Mouse (Mus musculus) testis, postnatal 14 days (tissue): Measurements from ENCODE around the gene Slc4a7.

Experiments
- DNase-seq: peaks from one replicate; pipeline ENCODE4 v3.0.0; 2021; ENCODE audit warnings: low spot score

Slc4a7 gene

DNA sequence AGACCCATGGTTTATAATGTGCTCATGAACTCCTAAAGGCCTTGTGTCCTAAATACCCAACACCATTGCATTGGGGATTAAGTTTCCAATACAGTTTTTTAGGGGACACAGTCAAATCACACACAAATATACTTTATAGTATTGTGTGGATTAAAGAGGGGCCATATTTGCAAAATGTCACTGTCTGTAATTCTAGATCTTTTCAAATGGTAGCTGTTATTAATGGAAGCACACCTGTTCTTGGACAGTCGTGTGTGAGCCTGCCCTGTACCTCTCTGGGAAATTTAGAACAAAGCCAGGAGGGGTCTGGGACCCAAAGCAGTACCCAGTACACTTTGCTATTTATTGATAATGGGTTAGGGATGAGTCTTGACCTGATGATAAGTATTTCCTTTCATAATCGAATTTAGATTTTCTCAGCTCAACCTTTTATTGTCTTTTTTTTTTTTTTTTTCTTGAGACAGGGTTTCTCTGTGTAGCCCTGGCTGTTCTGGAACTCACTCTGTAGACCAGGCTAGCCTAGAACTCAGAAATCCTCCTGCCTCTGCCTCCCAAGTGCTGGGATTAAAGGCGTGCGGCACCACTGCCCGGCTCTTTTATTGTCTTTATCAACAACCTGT lies at the start of gene Slc4a7:
Gene Slc4a7 (plus strand): TSS at position 570 of the 620 bp plus-strand sequence.
- no peak for DNase-seq

DNA sequence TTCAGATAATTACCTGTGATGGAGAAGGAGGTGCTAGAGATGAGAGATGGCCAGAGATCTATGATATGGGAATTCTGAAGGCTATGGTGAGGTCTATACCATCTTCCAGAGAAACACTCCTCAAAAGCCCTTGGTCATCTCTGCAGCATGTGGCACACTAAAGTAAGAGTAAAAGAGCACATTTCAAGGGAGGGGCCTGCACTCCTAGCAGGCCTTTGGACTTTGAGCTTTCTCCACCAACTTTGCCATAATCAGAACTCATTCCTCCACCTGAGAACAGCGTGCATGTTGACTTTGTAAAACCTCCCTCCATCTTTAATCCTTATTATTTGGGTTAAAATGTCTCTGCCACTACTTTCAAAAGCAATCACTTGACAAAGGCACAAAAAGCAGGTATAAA lies 31.5 kb upstream of the Slc4a7 start:
- no peak for DNase-seq

DNA sequence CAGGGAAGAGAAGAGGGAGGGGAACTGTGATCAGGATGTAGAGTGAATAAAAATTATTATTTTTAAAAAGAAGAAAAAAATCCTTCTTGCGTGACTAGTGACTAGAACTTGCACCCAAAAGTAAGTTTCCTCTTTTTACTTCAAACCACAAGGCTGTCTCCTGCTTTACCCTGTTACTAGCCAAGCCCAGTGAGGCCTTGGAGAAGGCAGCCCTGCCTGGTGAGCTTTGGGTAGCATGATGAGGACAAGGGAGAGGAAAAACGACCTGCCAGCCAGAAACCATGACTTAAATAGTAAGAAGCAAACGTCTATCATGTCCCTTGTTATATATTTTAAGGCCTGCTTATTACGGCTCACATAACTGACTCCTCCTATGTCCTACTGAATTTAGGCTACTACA lies 20.5 kb upstream of the Slc4a7 start:
- DNase-seq = no peak

DNA sequence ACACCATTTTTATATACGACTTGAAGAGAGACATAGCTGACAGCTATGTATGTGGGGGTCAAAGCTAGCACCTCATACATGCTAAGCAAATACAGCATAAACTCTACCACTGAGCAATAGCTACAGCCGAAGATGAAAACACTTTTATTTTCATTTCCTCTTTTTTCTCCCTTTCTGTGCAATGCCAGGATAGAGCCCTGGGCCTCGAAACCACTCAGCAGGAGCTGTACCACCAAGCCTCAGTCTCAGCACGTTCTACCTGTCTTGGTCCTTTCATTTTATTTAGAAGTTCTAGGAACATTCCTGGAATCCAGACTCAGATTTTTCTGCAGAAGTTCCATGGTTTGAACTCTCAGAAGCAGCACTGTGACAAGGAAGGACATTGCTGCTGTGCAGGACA lies 17.3 kb upstream of the Slc4a7 start:
- no peak for DNase-seq

DNA sequence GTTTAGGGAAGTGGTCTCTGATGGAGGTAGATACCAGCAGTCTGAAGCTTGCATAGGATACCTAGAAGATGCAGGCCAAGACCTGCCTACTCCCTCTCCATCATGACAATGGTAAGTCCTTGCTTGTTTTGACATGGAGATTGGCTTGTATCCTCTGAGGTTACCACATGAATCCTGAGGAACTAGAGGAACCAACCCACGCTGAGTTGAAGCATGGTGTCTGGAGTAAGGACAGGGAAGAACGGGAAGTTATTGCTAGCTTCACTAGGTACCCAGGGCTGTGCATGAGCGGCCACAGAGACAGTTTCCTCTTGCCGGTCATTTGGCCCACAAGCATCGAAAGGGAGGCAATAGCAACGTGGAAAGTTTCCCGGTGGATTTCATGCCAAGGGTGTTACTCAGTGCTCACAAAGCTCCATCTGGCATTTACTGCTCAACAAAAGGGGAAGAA lies 16.0 kb upstream of the Slc4a7 start:
- DNase-seq = no peak

DNA sequence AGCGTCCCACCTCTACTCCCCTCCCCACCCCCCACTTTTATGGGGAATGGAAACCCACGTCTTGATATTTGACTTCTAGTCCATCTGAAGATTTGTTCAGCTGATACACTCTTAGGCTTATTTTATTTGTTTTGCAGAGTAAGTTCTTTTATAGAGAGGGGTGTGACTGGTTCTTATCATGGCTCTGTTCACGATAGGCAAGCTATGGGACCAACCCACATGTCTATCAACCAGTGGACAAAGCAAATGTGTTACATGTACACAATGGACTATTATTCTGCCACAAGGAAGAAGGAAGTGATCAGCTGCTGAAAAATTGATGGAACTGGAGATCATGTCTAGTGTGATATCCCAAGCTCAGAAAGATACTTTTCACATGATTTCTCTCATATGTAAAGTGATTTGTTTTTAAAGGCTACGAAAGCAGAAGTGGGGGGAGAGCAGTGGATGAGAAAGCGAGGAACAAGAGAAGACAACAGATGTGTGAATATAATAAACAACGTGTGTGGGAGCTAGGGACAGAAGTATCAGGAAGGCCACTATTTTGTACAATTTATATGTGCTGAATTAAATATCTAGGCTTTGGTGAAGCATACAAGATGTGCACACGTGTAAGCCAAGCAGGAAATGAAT lies 14.7 kb upstream of the Slc4a7 start:
- no peak for DNase-seq

DNA sequence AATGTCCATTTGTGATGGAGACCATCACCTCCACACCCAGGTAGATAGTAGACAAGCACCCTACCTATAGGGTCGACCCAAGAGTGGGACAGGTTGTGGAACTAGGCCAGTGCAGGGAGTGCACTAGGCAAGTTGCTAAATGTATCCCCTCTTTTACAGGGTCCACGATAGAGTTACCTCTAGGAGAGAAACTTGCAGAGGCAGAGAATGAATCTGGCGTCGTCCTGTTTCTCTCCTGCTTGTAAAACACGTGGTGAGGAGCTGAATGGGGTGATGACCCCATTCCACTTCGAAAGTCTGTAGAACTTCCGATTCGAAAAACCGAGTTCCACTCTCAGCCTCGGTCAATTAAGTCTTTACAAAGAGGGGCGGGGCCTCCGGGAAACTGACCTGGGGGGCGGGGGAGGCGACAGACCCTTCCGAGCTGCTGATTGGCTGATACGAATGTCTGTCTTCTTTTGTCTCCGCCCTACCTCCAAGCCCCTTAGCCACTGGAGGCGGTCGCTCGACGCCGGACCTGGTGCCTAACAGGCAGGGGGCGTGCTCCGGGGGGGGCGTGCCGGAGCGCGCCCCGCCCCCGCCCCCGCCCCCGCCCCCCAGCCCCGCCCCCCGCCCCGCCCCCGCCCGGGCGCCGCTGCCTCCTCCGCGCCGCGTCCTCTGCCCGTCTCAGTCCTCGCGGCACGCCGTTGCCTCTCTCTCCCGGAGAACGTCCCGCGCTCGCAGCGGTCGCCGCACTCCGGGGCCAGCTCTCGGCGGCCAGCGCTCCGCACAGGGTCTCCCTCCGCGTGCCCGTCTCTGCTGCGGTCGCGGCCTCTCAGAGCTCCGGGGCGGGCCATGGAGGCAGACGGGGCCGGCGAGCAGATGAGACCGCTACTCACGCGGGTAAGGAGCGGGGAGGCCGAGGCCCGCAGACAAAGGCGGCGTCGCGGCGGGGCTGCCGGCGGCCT lies 593 bp downstream of the Slc4a7 start:
- DNase-seq = peak; percentile 96

DNA sequence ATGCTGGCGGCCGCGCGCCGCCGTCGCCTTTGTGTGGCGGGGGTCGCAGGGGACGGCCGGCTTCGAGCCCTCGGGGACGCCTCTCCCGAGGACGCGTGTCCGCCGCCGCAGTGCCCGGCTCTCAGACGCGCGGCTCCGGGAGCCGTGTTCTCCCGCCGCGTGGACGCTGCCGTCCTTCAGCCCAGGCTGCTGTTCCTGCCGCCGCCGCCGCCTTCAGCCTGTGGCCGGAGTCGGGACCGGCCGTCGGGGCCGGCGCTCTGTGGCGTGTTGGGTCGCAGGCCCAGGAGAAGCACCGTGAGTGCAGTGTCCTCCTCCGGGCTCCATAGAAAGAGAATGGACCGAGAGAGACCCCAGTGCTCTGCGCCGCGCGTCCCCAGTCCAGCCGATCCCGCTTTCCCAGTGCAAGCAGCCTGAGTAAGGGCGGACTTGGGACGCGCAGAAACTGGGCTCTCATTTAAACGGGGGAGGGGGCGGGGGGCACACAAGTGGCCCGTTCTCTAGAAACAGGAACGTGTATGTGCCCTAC lies 1.3 kb downstream of the Slc4a7 start:
- peak; percentile 72 for DNase-seq

DNA sequence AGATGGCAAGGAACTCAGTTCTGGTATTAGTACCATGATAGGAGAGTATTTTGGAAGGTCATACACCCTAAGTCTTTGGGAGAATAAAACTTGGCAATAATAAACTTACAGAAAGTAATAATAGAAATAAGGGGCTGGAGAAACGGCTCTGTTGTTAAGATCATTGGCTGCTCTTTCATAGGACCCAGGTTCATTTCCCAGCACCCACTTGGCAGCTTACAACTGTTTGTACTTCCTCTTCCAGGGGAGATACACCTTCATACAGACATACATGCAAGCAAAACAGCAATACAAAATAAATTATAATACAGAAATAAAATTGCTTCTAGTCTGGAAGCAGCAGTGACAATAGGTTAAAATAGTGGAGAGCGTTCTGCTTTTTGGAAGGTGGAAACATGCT lies 2.6 kb downstream of the Slc4a7 start:
- DNase-seq = no peak

DNA sequence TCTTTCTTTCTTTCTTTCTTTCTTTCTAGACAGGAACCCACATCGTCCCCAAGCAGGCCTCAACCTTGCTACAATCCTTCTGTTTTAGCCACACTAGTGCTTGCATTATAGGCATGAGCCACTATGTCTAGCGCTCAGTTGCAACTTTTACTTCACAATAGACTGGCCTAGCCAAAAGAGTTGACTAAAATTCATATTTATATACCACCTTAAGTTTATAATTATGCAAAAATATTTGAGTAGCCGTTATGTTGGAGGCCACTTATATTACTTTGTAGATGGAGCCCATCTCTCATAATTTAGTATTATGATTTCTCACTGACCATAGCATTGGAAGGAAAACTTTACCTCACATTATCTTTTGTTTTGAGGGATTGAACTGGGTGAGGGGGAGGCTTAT lies 3.0 kb downstream of the Slc4a7 start:
- no peak for DNase-seq

DNA sequence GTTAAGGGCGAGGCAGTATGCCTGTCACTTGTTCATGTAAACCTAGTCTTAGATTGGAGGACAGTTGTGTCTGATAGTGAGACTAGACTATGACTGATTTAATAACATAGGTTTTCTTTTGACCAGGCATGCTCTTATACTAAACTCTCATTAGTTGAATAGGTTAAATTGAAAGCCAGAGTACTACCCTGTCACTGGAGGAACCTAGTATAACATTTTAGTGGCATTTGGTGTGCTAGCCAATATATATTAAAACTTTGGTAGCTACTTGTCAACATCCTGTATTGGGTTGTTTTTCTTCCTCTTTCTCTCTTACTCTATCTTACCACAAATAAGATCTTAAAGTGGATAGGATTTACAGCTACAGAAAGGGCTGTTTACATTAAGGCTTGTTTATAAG lies 4.3 kb downstream of the Slc4a7 start:
- DNase-seq = no peak

DNA sequence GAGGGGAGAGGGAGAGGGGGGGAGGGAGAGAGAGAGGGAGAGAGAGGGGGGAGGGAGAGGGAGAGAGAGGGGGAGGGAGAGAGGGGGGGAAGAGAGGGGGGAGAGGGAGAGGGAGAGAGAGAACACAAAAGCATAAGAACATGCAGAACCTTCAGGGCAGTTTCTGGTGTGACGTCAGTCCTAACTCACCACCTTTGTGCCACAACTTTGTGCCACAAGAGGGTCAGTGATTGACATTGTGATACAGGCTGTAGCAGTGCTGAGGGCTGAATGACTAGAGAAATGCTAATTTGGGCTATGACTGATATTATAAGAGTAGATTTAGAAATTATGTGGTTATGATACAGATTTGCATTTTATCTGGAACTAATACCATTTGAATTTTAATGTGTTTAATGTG lies 5.0 kb downstream of the Slc4a7 start:
- no peak for DNase-seq

DNA sequence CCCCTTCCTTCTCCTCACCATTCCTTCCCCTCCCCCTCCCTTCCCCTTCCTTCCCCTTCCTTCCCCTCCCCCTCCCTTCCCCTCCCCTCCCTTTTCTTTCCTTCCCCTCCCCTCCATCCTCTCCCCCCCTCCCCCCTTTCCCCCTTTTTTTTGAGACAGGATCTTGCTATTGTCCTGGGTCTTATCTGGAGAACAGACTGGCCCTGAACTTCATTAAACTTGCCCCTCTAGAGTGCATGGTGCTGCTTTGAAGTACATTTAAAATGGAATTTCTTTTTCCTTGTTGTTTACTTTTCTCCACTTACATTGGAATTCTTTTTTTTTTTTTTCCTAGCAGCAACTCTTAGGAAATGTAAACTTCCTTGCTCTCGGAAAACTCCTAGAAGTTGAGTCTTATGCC lies 6.9 kb downstream of the Slc4a7 start:
- no peak for DNase-seq

DNA sequence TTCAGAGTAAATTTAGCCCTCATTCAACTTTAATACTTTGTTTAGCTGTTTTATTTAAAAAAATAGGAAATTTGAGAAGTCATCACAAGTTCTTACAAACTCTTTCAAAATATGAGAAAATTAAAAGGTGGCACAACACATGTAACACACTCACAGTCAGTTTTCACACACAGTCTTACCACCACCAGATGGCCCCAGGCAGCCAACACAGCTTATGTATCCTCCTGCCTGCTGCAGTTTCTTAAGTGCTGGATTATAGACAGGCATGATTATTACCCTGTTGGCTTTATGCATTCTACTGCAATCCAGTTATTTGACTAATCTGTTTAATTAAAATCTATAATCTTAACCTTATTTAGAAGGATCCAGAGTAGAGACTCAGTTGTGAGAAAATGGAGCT lies 12.1 kb downstream of the Slc4a7 start:
- DNase-seq = no peak

DNA sequence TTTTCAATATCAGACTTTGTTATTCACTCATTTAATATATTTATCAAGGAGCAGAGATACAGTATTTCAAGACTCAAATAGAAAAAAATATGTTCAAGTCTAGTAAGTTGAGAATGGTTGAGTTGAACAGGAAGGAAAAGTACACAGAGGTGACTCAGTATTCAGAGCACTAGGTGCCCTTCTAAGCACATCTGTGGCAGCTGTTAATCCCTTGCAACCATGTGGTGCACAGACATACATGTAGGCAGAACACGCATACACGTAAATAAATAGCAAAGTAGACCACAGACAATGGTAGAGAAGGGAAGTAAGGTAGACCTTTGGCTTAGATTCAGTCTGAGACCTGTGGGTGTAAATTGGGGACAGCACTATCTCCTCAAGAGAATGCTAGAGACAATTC lies 13.7 kb downstream of the Slc4a7 start:
- no peak for DNase-seq

DNA sequence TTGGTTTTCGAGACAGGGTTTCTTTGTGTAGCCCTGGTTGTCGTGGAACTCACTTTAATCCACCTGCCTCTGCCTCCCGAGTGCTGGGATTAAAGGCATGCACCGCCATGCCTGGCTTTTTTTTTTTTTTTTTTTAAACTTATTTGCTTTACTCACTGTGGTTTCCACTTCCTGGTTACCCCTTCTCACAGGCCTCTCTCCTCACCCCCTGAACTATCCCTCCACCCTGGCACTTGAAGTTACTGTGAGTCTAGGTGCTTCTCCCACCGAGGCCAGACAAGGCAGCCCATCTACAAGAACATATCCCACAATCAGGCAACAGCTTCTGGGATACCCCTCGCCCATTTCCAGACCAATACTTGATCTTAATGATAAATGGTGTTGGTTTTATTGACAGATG lies 14.8 kb downstream of the Slc4a7 start:
- no peak for DNase-seq

DNA sequence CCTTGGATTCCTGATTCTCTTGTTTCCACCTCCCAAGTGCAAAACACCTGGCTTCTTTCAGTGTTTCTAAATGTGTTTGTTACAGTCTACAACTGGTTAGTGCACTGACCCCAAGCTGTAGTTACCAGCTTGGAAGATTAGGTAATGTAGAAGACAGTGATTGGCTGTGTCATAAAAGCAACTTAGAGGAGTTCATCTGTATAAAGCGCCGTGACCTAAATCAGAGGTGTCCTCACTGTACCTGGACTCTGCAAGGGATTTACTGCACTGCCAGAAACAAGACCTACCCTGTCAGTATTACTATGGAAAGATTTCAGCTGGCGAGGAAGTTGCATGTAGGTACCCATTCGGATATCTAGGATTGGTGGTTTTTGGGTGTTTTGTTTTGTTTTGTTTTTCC lies 16.5 kb downstream of the Slc4a7 start:
- DNase-seq = no peak

DNA sequence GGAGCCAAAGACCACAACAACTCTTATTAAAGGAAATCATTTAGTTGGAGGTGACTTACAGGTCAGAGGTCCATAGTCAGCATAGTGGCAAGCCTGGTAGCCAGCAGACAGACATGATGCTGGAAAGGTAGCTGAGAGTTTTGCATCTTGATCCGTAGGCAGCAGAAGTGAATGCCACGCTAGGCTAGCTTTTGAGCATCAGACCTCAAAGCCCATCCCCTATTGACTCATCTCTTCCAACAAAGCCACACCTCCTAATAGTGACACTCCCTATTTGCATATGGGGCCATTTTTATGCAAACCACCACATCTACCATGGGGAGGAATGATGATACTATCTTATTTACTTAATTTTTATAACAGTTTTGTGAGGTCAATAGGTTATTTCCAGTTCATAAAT lies 79.1 kb downstream of the Slc4a7 start:
- no peak for DNase-seq

DNA sequence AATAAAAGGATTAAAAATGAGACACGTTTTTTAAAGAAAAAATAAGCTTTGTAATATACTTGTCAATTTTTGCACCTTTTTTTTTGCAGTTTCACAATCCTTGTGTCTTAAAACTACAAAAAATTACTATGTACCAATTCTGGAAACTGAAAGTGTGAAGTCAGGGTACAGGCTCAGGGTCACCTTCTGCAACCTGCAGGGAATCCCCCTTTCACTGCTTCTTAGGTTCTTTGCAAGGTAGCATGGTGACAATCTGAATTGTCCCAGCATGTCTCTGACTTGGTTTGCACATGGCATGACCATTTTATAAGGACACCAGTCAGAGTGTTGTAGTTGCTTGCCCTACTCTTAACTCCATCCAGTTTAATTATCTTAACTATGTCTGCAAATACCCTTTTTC lies 82.1 kb downstream of the Slc4a7 start:
- DNase-seq = no peak

DNA sequence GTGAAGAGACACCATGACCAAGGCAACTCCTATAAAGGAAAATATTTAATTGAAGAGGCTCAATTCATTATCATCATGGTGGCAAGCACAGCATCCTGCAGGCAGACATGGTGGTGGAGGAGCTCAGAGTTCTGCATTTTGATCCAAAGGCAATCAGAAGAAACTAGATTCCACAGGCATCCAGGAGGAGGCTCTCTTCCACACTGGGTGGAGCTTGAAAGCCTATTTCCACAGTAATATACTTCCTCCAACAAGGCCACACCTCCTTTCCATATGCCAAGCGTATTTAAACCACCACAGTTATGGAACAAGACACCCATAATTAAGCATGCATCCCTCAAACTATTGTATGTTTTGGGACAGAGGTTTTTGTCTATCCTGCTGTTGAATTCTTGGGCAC lies 84.9 kb downstream of the Slc4a7 start:
- no peak for DNase-seq

DNA sequence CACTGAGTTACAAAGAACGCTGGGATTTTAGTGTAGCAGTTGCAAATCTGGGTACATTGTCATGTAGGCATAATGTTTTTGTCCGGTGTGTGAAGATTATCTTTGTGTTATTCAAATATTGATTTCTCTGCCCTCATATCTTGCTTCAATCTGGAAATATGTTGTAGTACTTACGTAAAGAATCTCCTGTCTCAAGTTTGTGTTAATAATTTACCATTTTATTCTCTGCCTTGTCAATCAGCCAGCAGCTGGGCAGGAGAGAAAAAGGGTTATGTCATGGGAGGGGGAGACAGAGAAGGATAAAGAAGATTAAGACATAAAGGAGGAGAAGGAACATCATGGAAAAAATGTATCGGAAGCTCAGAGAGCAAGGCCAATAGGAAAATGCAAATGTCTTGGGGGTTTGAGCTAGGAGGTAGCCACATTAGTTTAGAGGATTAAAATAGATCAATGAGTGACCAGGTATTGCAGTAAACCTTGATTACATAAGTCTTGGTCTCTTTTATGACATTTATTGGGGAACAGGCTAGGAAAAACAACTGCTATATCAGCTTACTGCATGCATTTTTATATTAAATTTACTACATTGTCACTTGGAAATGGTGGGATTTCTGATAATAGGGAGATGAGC lies 87.9 kb downstream of the Slc4a7 start:
- DNase-seq = no peak

DNA sequence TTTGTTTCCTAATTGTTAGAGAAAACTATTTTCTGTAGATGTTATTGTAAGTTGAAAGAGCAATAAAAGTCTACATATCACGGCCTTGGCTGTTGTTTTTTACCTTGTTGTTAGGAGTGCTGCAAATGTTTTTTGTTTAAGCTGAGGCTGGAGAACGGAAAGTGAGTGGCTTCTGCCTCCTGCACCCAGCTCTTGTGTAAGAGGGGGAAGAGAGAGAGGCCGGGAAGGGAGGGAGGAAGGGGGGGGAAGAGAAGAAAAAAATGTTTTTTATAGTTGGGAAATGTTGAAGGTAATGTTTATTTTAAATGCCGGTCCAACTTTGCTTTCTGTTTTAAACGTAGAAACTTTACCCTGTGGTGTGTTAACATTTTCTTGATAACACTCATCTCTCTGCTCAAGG lies 97.8 kb downstream of the Slc4a7 start:
- DNase-seq = no peak
